Mouse (Mus musculus): ENCODE measurements at regions not wholly inside any gene's neighbourhood (a gene's known extent, or its start where the extent isn't known, plus 50 kb on each side); places are given as distances from the start of the nearest gene placed in this dataset.

GRCm38 (mm10) chr1:126982805-126983204 lies 152.2 kb upstream of the Nckap5 start:
- Histone ChIP-seq H3K9me3 (ENCODE audit: control insufficient read depth, low read length) (no peaks in the 10 kb centered on the region), H3K4me3 (ENCODE audit: low read depth, low read length) (no peak overlapping the region), H3K27ac (ENCODE audit: low read depth, low read length) (no peak overlapping the region), H3K4me2 (ENCODE audit: low read depth, low read length) (no peak overlapping the region), H3K27me3 (ENCODE audit: control insufficient read depth, insufficient read depth, low read length) (no peaks in the 10 kb centered on the region), H3K4me1 (ENCODE audit: control insufficient read depth, insufficient read depth, low read length) (no peaks in the 10 kb centered on the region), H3K9ac (replicated peaks; ENCODE audit: low read depth, low read length) (no peak overlapping the region), H3K36me3 (ENCODE audit: control insufficient read depth, insufficient read depth, low read length) (no peaks in the 10 kb centered on the region)
- WGBS, result 52% methylated on average over 5 of the region's 5 CpGs
- ATAC-seq (ENCODE audit: low read depth), result peak; percentile 49; the same call in 1 of the 2 replicates

GRCm38 (mm10) chr1:126980311-126980710 lies 149.7 kb upstream of the Nckap5 start:
- ATAC-seq (ENCODE audit: low read depth), result no peak
- H3K4me1 ChIP-seq (ENCODE audit: control insufficient read depth, insufficient read depth, low read length), result no peaks in the 10 kb centered on the region
- H3K27me3 ChIP-seq (ENCODE audit: control insufficient read depth, insufficient read depth, low read length), result no peaks in the 10 kb centered on the region
- H3K4me3 ChIP-seq (ENCODE audit: low read depth, low read length), result no peak overlapping the region
- no peak overlapping the region for H3K27ac ChIP-seq (ENCODE audit: low read depth, low read length)
- no peaks in the 10 kb centered on the region for H3K9me3 ChIP-seq (ENCODE audit: control insufficient read depth, low read length)
- no peak overlapping the region for H3K9ac ChIP-seq (replicated peaks; ENCODE audit: low read depth, low read length)
- H3K36me3 ChIP-seq (ENCODE audit: control insufficient read depth, insufficient read depth, low read length), result no peaks in the 10 kb centered on the region
- no peak overlapping the region for H3K4me2 ChIP-seq (ENCODE audit: low read depth, low read length)
- WGBS, result 95% methylated on average over 14 of the region's 14 CpGs

DNA sequence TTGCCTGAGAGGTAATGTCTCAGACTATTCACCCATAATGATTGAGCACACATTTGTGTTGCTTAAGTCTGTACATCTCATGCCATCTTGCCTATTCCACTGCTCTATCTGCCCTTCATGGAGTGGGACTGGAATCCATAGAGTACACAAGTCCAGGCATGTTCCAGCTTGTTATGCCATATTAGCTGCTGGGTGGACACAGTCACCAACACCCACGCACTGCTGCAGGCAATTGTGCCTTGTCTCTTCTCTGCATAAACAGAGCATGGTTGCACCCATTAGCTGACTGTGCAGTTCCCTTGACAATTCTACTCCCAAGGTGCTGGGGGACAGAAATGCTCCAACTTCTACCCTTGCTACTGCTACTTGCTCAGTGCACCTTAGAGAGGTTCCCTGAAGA lies 143.3 kb upstream of the Nckap5 start:
- ATAC-seq (ENCODE audit: low read depth), result no peak

GRCm38 (mm10) chr1:126971777-126972421 lies 141.3 kb upstream of the Nckap5 start:
- H3K4me2 ChIP-seq (ENCODE audit: low read depth, low read length), result no peak overlapping the region
- no peaks in the 10 kb centered on the region for H3K36me3 ChIP-seq (ENCODE audit: control insufficient read depth, insufficient read depth, low read length)
- no peak overlapping the region for H3K9ac ChIP-seq (replicated peaks; ENCODE audit: low read depth, low read length)
- no peaks in the 10 kb centered on the region for H3K27me3 ChIP-seq (ENCODE audit: control insufficient read depth, insufficient read depth, low read length)
- no peak overlapping the region for H3K4me3 ChIP-seq (ENCODE audit: low read depth, low read length)
- H3K27ac ChIP-seq (ENCODE audit: low read depth, low read length), result no peak overlapping the region
- no peaks in the 10 kb centered on the region for H3K4me1 ChIP-seq (ENCODE audit: control insufficient read depth, insufficient read depth, low read length)
- 47% methylated on average over 10 of the region's 10 CpGs for WGBS
- no peak for ATAC-seq (ENCODE audit: low read depth)
- no peaks in the 10 kb centered on the region for H3K9me3 ChIP-seq (ENCODE audit: control insufficient read depth, low read length)

More for the DNA sequence above, 143.3 kb upstream of the Nckap5 start:
- Histone ChIP-seq H3K9ac (replicated peaks; ENCODE audit: low read depth, low read length) (no peak overlapping the region), H3K4me1 (ENCODE audit: control insufficient read depth, insufficient read depth, low read length) (no peaks in the 10 kb centered on the region), H3K9me3 (ENCODE audit: control insufficient read depth, low read length) (no peaks in the 10 kb centered on the region), H3K4me2 (ENCODE audit: low read depth, low read length) (no peak overlapping the region), H3K4me3 (ENCODE audit: low read depth, low read length) (no peak overlapping the region), H3K36me3 (ENCODE audit: control insufficient read depth, insufficient read depth, low read length) (no peaks in the 10 kb centered on the region), H3K27me3 (ENCODE audit: control insufficient read depth, insufficient read depth, low read length) (no peaks in the 10 kb centered on the region), H3K27ac (ENCODE audit: low read depth, low read length) (no peak overlapping the region)
- WGBS, result 86% methylated on average over 1 of the region's 1 CpGs

- H3K27ac ChIP-seq (ENCODE audit: low read depth, low read length), result no peak overlapping the region
- 85% methylated on average over 1 of the region's 1 CpGs for WGBS
- H3K4me3 ChIP-seq (ENCODE audit: low read depth, low read length), result no peak overlapping the region
- no peaks in the 10 kb centered on the region for H3K9me3 ChIP-seq (ENCODE audit: control insufficient read depth, low read length)
- H3K27me3 ChIP-seq (ENCODE audit: control insufficient read depth, insufficient read depth, low read length), result no peaks in the 10 kb centered on the region
- H3K4me1 ChIP-seq (ENCODE audit: control insufficient read depth, insufficient read depth, low read length), result no peaks in the 10 kb centered on the region
- ATAC-seq (ENCODE audit: low read depth), result no peak
- no peak overlapping the region for H3K9ac ChIP-seq (replicated peaks; ENCODE audit: low read depth, low read length)
- H3K4me2 ChIP-seq (ENCODE audit: low read depth, low read length), result no peak overlapping the region
- H3K36me3 ChIP-seq (ENCODE audit: control insufficient read depth, insufficient read depth, low read length), result no peaks in the 10 kb centered on the region
These were observed 140.5 kb upstream of the Nckap5 start for GRCm38 (mm10) chr1:126971118-126971517.

DNA sequence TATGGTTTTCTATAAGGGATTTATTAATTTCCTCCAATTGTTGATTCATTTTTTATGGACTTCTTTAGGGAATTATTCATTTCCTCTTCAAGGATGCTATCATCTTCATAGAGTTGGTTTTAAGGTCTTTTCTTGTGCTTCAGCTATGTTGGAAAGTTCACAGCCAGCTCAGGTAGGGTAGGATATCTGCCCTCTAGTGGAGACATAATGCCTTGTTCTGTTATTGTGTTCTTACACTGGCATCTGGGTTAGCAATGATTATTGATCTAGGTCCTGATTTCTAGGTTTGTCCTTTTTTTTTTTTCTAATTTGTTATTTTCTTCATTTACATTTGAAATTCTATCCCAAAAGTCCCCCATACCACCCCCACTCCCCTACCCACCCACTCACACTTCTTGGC lies 135.8 kb upstream of the Nckap5 start:
- H3K4me1 ChIP-seq (ENCODE audit: control insufficient read depth, insufficient read depth, low read length), result no peaks in the 10 kb centered on the region
- no peak for ATAC-seq (ENCODE audit: low read depth)

GRCm38 (mm10) chr1:126955839-126956720 lies 125.5 kb upstream of the Nckap5 start:
- peak; percentile 84 for ATAC-seq (ENCODE audit: low read depth)
- peak overlapping the region; percentile 17; the same call in 1 of the 2 replicates for H3K27ac ChIP-seq (ENCODE audit: low read depth, low read length)
- H3K4me2 ChIP-seq (ENCODE audit: low read depth, low read length), result no peak overlapping the region
- no peak overlapping the region for H3K4me3 ChIP-seq (ENCODE audit: low read depth, low read length)
- H3K36me3 ChIP-seq (ENCODE audit: control insufficient read depth, insufficient read depth, low read length), result no peaks in the 10 kb centered on the region
- 0 out of 2 replicates have a peak, but pooled peaks cover 4% of the 10 kb centered on the region for H3K4me1 ChIP-seq (ENCODE audit: control insufficient read depth, insufficient read depth, low read length)
- no peak overlapping the region for H3K9ac ChIP-seq (replicated peaks; ENCODE audit: low read depth, low read length)
- 58% methylated on average over 12 of the region's 12 CpGs for WGBS
- no peaks in the 10 kb centered on the region for H3K9me3 ChIP-seq (ENCODE audit: control insufficient read depth, low read length)
- H3K27me3 ChIP-seq (ENCODE audit: control insufficient read depth, insufficient read depth, low read length), result no peaks in the 10 kb centered on the region

More for the DNA sequence above, 135.8 kb upstream of the Nckap5 start:
- no peak overlapping the region for H3K4me2 ChIP-seq (ENCODE audit: low read depth, low read length)
- no peaks in the 10 kb centered on the region for H3K27me3 ChIP-seq (ENCODE audit: control insufficient read depth, insufficient read depth, low read length)
- no peak overlapping the region for H3K9ac ChIP-seq (replicated peaks; ENCODE audit: low read depth, low read length)
- H3K27ac ChIP-seq (ENCODE audit: low read depth, low read length), result no peak overlapping the region
- no peaks in the 10 kb centered on the region for H3K9me3 ChIP-seq (ENCODE audit: control insufficient read depth, low read length)
- H3K36me3 ChIP-seq (ENCODE audit: control insufficient read depth, insufficient read depth, low read length), result no peaks in the 10 kb centered on the region
- H3K4me3 ChIP-seq (ENCODE audit: low read depth, low read length), result no peak overlapping the region

- no peak overlapping the region for H3K4me2 ChIP-seq (ENCODE audit: low read depth, low read length)
- H3K4me3 ChIP-seq (ENCODE audit: low read depth, low read length), result no peak overlapping the region
- ATAC-seq (ENCODE audit: low read depth), result no peak
- H3K27ac ChIP-seq (ENCODE audit: low read depth, low read length), result no peak overlapping the region
- no peaks in the 10 kb centered on the region for H3K9me3 ChIP-seq (ENCODE audit: control insufficient read depth, low read length)
- no peaks in the 10 kb centered on the region for H3K36me3 ChIP-seq (ENCODE audit: control insufficient read depth, insufficient read depth, low read length)
- H3K4me1 ChIP-seq (ENCODE audit: control insufficient read depth, insufficient read depth, low read length), result no peaks in the 10 kb centered on the region
- H3K9ac ChIP-seq (replicated peaks; ENCODE audit: low read depth, low read length), result no peak overlapping the region
- 96% methylated on average over 1 of the region's 1 CpGs for WGBS
- no peaks in the 10 kb centered on the region for H3K27me3 ChIP-seq (ENCODE audit: control insufficient read depth, insufficient read depth, low read length)
These were observed 117.3 kb upstream of the Nckap5 start for GRCm38 (mm10) chr1:126947860-126948259.

DNA sequence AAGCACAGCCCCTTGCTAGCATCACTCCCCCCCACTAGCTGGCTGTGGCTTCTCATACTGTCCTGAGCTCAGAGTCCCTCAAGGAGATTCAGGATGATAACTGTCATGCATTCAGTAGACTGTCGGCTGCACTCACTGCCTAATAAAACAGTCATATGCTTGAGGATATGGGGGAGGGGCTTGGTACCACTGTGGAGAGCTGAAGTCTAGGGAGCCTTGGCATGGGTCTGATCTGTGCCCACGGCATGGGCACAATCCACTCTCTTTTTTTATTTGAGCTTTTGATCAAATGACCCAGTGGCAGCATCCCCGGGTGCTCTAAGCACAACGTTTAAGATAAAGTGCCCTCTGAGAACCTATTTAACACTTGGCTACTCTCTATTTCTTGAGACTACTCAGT lies 102.1 kb upstream of the Nckap5 start:
- H3K27ac ChIP-seq (ENCODE audit: low read depth, low read length), result no peak overlapping the region
- H3K9me3 ChIP-seq (ENCODE audit: control insufficient read depth, low read length), result no peaks in the 10 kb centered on the region
- ATAC-seq (ENCODE audit: low read depth), result no peak
- H3K36me3 ChIP-seq (ENCODE audit: control insufficient read depth, insufficient read depth, low read length), result no peaks in the 10 kb centered on the region
- no peak overlapping the region for H3K9ac ChIP-seq (replicated peaks; ENCODE audit: low read depth, low read length)
- H3K4me1 ChIP-seq (ENCODE audit: control insufficient read depth, insufficient read depth, low read length), result peaks cover 8% of the 10 kb centered on the region; the same call in 1 of the 2 replicates
- H3K27me3 ChIP-seq (ENCODE audit: control insufficient read depth, insufficient read depth, low read length), result no peaks in the 10 kb centered on the region
- H3K4me2 ChIP-seq (ENCODE audit: low read depth, low read length), result no peak overlapping the region
- H3K4me3 ChIP-seq (ENCODE audit: low read depth, low read length), result no peak overlapping the region
- whole genome bisulfite sequencing, result 38% methylated on average over 4 of the region's 4 CpGs

All from neural tube, embryonic 14.5 days (tissue).